7 mouse cellular contexts compared by ENCODE assay signal in the genomic region with DNA sequence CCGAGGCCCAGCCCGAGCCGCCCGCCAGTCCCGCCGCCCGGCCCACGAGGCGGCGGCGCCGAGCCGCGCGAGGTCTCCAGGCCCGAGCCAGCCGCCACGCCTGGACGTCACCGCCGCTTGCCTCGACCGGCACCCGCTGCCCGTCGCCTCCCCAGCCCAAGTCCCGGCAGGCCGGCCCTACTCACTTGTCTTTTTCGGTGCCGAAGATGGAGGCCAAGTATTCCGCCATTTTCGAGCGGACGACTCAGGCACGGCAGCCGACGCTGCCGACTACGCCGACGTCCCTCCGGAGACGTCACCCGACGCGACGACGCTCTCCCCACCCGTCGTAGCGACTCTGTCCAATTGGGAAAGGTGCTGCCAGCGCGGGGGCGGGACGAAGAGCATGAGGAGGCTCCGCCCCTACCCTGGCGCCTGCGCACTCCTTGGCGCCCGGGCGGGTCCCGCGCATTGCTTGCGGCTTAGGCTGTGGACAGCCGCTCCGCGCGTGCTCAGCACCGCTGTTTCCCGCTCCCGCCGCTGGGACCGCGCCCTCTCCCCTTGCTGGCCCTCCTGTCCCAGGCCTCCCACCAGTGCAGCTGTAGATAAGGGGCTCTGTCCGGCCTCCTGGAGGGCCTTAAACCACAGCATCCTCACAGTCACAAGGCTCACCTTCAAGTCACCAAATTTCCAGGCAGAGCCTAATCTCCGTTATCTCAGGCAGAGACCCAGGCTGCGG. TPM values are rescaled to one million over a fixed set of nuclear protein-coding genes. Genes with fewer than 3 reads are reported as not detected.
DNase-seq lines count a peak whose midpoint lies in the region; ATAC-seq lines count a peak whose summit lies in the region.

U2af1 (minus strand) TSS at position 425 of the 718 bp plus-strand sequence.

- peak; percentile 98 for ATAC-seq in embryonic facial prominence, embryonic 11.5 days (replicated peaks; ENCODE audit: insufficient number of reproducible peaks, low FRiP score, low TSS enrichment, low read depth)
- peak; percentile 98 for ATAC-seq in granulocyte monocyte progenitor cell, adult 5-6 weeks (replicated peaks; ENCODE audit: poor library complexity, severe bottlenecking)
- peak; percentile 98 for ATAC-seq in midbrain, embryonic 13.5 days

- WGBS in embryonic facial prominence, embryonic 11.5 days = under 1% methylated on average over 71 of the region's 77 CpGs
- WGBS in limb, embryonic 10.5 days = under 1% methylated on average over 77 of the region's 77 CpGs
- under 1% methylated on average over 77 of the region's 77 CpGs for WGBS in midbrain, embryonic 13.5 days

- DNase-seq in adrenal gland, postnatal 14 days = peak; percentile 99
- DNase-seq in embryonic facial prominence, embryonic 11.5 days (ENCODE audit: low spot score) = peak; percentile 99
- DNase-seq in kidney, adult 11 months = peak; percentile 97
- DNase-seq in limb, embryonic 10.5 days (ENCODE audit: low spot score) = peak; percentile 98
- peak; percentile 98 for DNase-seq in spleen, adult 12 weeks (ENCODE audit: low spot score)

- H3K9me3 ChIP-seq in embryonic facial prominence, embryonic 11.5 days (replicated peaks; ENCODE audit: control insufficient read depth, low read length) = no peaks in the 10 kb centered on the region
- no peaks in the 10 kb centered on the region for H3K9me3 ChIP-seq in limb, embryonic 10.5 days (replicated peaks)
- H3K9me3 ChIP-seq in midbrain, embryonic 13.5 days = no peaks in the 10 kb centered on the region

- peak within 1 kb of the TSS; percentile 98 for H3K9ac ChIP-seq in embryonic facial prominence, embryonic 11.5 days (replicated peaks; ENCODE audit: low read length)
- H3K9ac ChIP-seq in midbrain, embryonic 13.5 days (replicated peaks) = peak within 1 kb of the TSS; percentile 94

- H3K27ac ChIP-seq in embryonic facial prominence, embryonic 11.5 days (replicated peaks; ENCODE audit: low read depth, low read length) = peak within 1 kb of the TSS; percentile 78
- H3K27ac ChIP-seq in limb, embryonic 10.5 days = peak within 1 kb of the TSS; percentile 97
- H3K27ac ChIP-seq in midbrain, embryonic 13.5 days = peak within 1 kb of the TSS; percentile 91

- no peaks in the 10 kb centered on the region for H3K27me3 ChIP-seq in embryonic facial prominence, embryonic 11.5 days (ENCODE audit: control insufficient read depth, insufficient read depth, low read length)
- no peaks in the 10 kb centered on the region for H3K27me3 ChIP-seq in limb, embryonic 10.5 days (ENCODE audit: low read depth, poor library complexity, severe bottlenecking)
- H3K27me3 ChIP-seq in midbrain, embryonic 13.5 days = no peaks in the 10 kb centered on the region

- H3K4me3 ChIP-seq in embryonic facial prominence, embryonic 11.5 days (ENCODE audit: low read depth, low read length) = peak within 1 kb of the TSS; percentile 99
- H3K4me3 ChIP-seq in limb, embryonic 10.5 days = peak within 1 kb of the TSS; percentile 88
- H3K4me3 ChIP-seq in midbrain, embryonic 13.5 days (replicated peaks) = peak within 1 kb of the TSS; percentile 70

- no peaks in the 10 kb centered on the region for H3K4me1 ChIP-seq in embryonic facial prominence, embryonic 11.5 days (ENCODE audit: control insufficient read depth, insufficient read depth, low read length)
- peaks cover 16% of the 10 kb centered on the region for H3K4me1 ChIP-seq in limb, embryonic 10.5 days
- H3K4me1 ChIP-seq in midbrain, embryonic 13.5 days (replicated peaks) = peaks cover 24% of the 10 kb centered on the region

- H3K4me2 ChIP-seq in embryonic facial prominence, embryonic 11.5 days (ENCODE audit: low read depth, low read length) = peak within 1 kb of the TSS; percentile 73
- H3K4me2 ChIP-seq in midbrain, embryonic 13.5 days (replicated peaks) = peak within 1 kb of the TSS; percentile 83

- H3K36me3 ChIP-seq in embryonic facial prominence, embryonic 11.5 days (replicated peaks; ENCODE audit: control insufficient read depth, insufficient read depth, low read depth, low read length) = peaks cover 13% of the 10 kb centered on the region
- H3K36me3 ChIP-seq in limb, embryonic 10.5 days = peaks cover 37% of the 10 kb centered on the region
- peaks cover 21% of the 10 kb centered on the region for H3K36me3 ChIP-seq in midbrain, embryonic 13.5 days

RNA-seq across cellular contexts. Expression of gene U2af1, which starts in this region (rescaled TPM):
- total RNA-seq in adrenal gland, postnatal 14 days (2021) = 144 and 165 TPM in 2 replicates
- polyA plus RNA-seq in embryonic facial prominence, embryonic 11.5 days (2014; fragmentation: Nextera tagmentation; extraction: Ambion mirVana) = 206 and 225 TPM in 2 replicates
- total RNA-seq in granulocyte monocyte progenitor cell, adult 5-6 weeks (2014; fragmentation: Nextera tagmentation) = 116 and 155 TPM in 2 replicates
- 250 and 287 TPM in 2 replicates for total RNA-seq in granulocyte monocyte progenitor cell, adult 5-6 weeks (2017)
- 473 and 525 TPM in 2 replicates for polyA plus RNA-seq in limb, embryonic 10.5 days (2016; fragmentation: Nextera tagmentation; extraction: Ambion mirVana)
- polyA plus RNA-seq in midbrain, embryonic 13.5 days (2015; fragmentation: Nextera tagmentation; extraction: Ambion mirVana) = 269 and 274 TPM in 2 replicates

Comparison
In these comparisons a context has a peak if more than half of its experiments do, and no peak if none do; other contexts are left out.
1. Peak in every context shown above with its lines: DNase-seq, ATAC-seq, H3K4me3 ChIP-seq and H3K27ac ChIP-seq.